Comparison of ENCODE assay signal across 8 mouse cellular contexts in the genomic region with DNA sequence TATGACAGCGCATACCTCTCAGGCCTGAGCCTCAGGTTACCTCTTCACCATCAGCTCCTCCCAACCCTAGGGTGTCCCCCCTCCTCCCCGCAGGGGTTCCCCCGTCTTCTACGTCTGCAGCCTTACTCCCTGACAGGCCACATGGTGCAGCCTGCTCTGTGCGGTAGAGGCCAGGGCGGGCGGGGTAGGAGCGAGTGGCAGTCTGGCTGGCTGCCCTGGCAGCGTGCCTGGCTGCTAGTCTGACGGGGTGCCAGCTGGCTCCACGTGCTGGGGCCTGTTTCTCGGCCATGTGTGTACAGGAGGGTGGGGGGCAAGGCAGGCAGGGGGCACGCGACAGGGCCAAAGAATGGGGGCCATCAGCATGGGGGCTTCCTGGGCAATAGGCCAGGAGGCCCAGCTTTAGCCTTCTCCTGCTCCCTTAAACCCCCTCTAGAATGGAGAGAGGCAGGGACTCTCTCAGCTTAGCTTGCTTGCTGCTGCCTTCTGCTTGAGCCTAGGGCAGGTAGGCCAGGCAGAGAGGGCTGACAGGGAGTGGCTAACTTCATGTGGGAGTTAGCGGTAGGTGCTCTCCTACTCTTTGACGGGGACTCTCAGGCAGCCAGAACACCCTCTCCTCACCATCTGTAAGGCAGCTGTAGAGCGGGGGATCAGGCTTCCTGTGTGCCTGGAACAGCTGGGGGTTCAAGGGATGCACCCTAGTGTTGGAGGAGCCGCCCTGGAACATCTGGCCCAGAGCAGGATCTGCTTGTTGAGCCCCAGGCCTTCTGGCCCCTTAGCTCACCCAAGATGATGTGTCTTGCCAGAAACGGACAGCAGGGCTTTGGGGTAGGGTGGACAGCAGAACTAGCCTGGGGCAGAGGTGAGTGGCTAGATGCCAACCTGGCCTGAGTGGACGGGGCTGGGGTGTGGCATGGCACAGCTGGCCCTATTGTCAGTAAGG. TPM values are rescaled to one million over a fixed set of nuclear protein-coding genes. Genes with fewer than 3 reads are reported as not detected.
A peak's percentile ranks its signal among the peaks of the same experiment; 100 is the strongest.
DNase-seq lines count a peak whose midpoint lies in the region; ATAC-seq and TF ChIP-seq lines count a peak whose summit lies in the region.

No protein-coding gene starts in this region.

- no peaks in the 10 kb centered on the region; the same call in 1 of the 2 replicates for H3K36me3 ChIP-seq in intestine, embryonic 15.5 days
- no peaks in the 10 kb centered on the region for H3K36me3 ChIP-seq in small intestine, adult 2 months (ENCODE audit: control insufficient read depth, insufficient read depth, low read length)

- TF ChIP-seq CTCF in small intestine, adult 2 months (IDR thresholded peaks at IDR 0.05; ENCODE audit: extremely low read depth, insufficient read length, insufficient replicate concordance, low read depth, low read length): no peak

- H3K4me2 ChIP-seq in intestine, embryonic 15.5 days (replicated peaks): peak overlapping the region; percentile 18; the same call in 1 of the 2 replicates

- ATAC-seq in common myeloid progenitor, adult 5-6 weeks (replicated peaks; ENCODE audit: low read depth, poor library complexity, severe bottlenecking): peak; percentile 61
- peak; percentile 79 for ATAC-seq in intestine, embryonic 15.5 days
- ATAC-seq in megakaryocyte progenitor cell, adult 5-6 weeks (replicated peaks; ENCODE audit: poor library complexity): peak; percentile 60

- no peaks in the 10 kb centered on the region for H3K27me3 ChIP-seq in intestine, embryonic 15.5 days (replicated peaks)
- H3K27me3 ChIP-seq in small intestine, adult 2 months (ENCODE audit: control insufficient read depth, insufficient read depth, low read length): peaks cover 4% of the 10 kb centered on the region; the same call in 1 of the 2 replicates

- TF ChIP-seq POLR2A in small intestine, adult 2 months (IDR thresholded peaks at IDR 0.05; ENCODE audit: low read depth, low read length): no peak

- peaks cover 79% of the 10 kb centered on the region for H3K4me1 ChIP-seq in intestine, embryonic 15.5 days (replicated peaks)
- H3K4me1 ChIP-seq in small intestine, adult 2 months (ENCODE audit: control insufficient read depth, insufficient read depth, insufficient read length, low read length): peaks cover 26% of the 10 kb centered on the region

- intact Hi-C loops in gastrocnemius, postnatal 36 days (cut with DNase I): no loop called here

- no peaks in the 10 kb centered on the region for H3K9me3 ChIP-seq in intestine, embryonic 15.5 days

- no peak overlapping the region for H3K9ac ChIP-seq in intestine, embryonic 15.5 days

- peak; percentile 94 for DNase-seq in adrenal gland, adult 18-20 months (ENCODE audit: low spot score in 2 of 2)
- DNase-seq in gastrocnemius, postnatal 36 days: peak; percentile 89 to 96
- peak; percentile 79 to 92 for DNase-seq in left cerebral cortex, adult 9 months (ENCODE audit: low spot score in 2 of 2)
- no peak for DNase-seq in embryo, embryonic 11 days

- 34% methylated on average over 20 of the region's 20 CpGs for WGBS in intestine, embryonic 15.5 days
- 10% methylated on average over 20 of the region's 20 CpGs for WGBS in small intestine, adult 2 months

- H3K27ac ChIP-seq in intestine, embryonic 15.5 days: peak overlapping the region; percentile 64
- peak overlapping the region; percentile 16; the same call in 1 of the 2 replicates for H3K27ac ChIP-seq in small intestine, adult 2 months (ENCODE audit: insufficient read depth, low read depth, low read length)

- no peak overlapping the region for H3K4me3 ChIP-seq in intestine, embryonic 15.5 days (replicated peaks)
- H3K4me3 ChIP-seq in small intestine, adult 2 months (ENCODE audit: low read depth, low read length): no peak overlapping the region

RNA-seq across cellular contexts. Expression of gene Bahcc1, which starts 28.9 kb away (rescaled TPM):
- total RNA-seq in adrenal gland, adult 18-20 months (2021): 1 to 10 TPM; 7.8 to 8.9 TPM
- total RNA-seq in common myeloid progenitor, adult 5-6 weeks (2017): 6.1 and 13.2 TPM in 2 replicates
- 1 to 10 TPM; 2.3 to 4.1 TPM for total RNA-seq in gastrocnemius, postnatal 36 days (2021)
- 5.8 and 7.1 TPM in 2 replicates for polyA plus RNA-seq in intestine, embryonic 15.5 days (2015; fragmentation: Nextera tagmentation; extraction: Ambion mirVana)
- 12.1 and 17.2 TPM in 2 replicates for total RNA-seq in megakaryocyte progenitor cell, adult 5-6 weeks (2015)
- total RNA-seq in megakaryocyte progenitor cell, adult 5-6 weeks (2017): 3.9 and 5.4 TPM in 2 replicates
- 7.0 and 15.4 TPM in 2 replicates for polyA plus RNA-seq in small intestine, adult 2 months (2012; rRNA removed)
